Mouse (Mus musculus): Measurements from ENCODE around the gene Tstd2. TPM values are rescaled to one million over a fixed set of nuclear protein-coding genes. Genes with fewer than 3 reads are reported as not detected.

Gene Tstd2
- polyA plus RNA-seq, 1 experiment from 2014 or later = 45.1 TPM

DNA sequence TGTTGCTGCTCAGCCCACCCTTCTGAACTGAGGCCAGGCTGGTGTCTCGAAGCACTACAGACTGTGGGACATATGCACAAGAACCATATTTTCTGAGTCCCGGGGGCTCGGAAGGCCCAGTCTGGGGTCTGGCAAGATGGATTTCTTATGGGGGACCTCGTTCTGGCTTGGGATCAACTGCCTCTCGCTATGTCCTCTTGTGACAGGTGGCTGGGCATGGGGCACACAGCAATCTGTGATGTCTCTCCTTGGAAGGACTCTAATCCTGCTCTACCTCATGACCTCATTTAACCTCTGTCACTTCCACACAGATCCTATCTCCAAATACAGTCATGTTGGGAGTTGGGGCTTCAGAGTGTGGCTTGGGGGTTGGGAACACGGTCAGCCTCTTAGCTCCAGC, 65.9 kb downstream of the Tstd2 start:
- Histone ChIP-seq H3K4me3 (ENCODE audit: low read depth, low read length) (no peak overlapping the region), H3K9ac (ENCODE audit: low read length) (no peak overlapping the region), H3K27me3 (ENCODE audit: control insufficient read depth, insufficient read depth, low read length) (no peaks in the 10 kb centered on the region), H3K36me3 (ENCODE audit: control insufficient read depth, insufficient read depth, low read length) (no peaks in the 10 kb centered on the region), H3K27ac (replicated peaks; ENCODE audit: low read depth, low read length) (no peak overlapping the region), H3K4me2 (ENCODE audit: low read depth, severe bottlenecking) (no peak overlapping the region), H3K4me1 (ENCODE audit: control insufficient read depth, insufficient read depth, low read length) (no peaks in the 10 kb centered on the region), H3K9me3 (ENCODE audit: control insufficient read depth, low read length) (no peaks in the 10 kb centered on the region)
- DNase-seq (ENCODE audit: low spot score) (no peak), ATAC-seq (ENCODE audit: insufficient number of reproducible peaks, low FRiP score, low TSS enrichment, low read depth) (no peak)
- 92% methylated on average over 6 of the region's 6 CpGs for WGBS

DNA sequence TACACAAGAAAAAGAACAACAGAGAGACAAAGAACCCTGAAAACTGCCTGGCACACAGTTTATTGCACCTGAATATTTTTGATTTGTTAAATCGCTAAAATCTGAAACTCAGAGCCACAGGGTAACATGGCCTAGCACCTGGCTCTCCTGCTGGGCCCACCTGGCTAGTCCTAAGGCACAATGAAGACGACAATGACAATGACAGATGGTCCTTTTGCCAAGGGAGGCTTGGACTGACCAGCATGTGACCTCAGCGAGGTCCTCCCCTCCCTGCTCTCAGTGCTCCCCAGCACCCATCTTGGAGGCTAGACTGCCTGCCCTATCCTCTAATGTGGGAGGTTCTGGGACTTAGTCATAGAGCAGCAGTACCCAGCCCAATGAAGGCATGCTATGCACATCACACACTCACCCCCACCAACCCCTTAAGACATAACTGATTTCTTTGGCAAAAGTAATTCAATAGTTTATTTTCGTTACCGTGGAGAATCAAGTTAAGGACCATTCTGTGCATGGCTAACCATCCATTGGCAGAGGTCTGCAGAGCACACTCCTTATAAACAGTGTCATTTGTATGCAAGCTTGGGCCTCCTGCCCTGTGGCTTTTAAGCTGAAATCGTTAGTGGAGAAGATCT, 68.5 kb downstream of the Tstd2 start:
- H3K4me2 ChIP-seq (ENCODE audit: low read depth, severe bottlenecking) = no peak overlapping the region
- H3K4me3 ChIP-seq (ENCODE audit: low read depth, low read length) = no peak overlapping the region
- H3K9ac ChIP-seq (ENCODE audit: low read length) = no peak overlapping the region
- DNase-seq (ENCODE audit: low spot score) (no peak), ATAC-seq (ENCODE audit: insufficient number of reproducible peaks, low FRiP score, low TSS enrichment, low read depth) (no peak)
- WGBS = 74% methylated on average over 6 of the region's 6 CpGs
- no peaks in the 10 kb centered on the region for H3K9me3 ChIP-seq (ENCODE audit: control insufficient read depth, low read length)
- no peaks in the 10 kb centered on the region for H3K36me3 ChIP-seq (ENCODE audit: control insufficient read depth, insufficient read depth, low read length)
- no peaks in the 10 kb centered on the region for H3K4me1 ChIP-seq (ENCODE audit: control insufficient read depth, insufficient read depth, low read length)
- no peak overlapping the region for H3K27ac ChIP-seq (replicated peaks; ENCODE audit: low read depth, low read length)
- H3K27me3 ChIP-seq (ENCODE audit: control insufficient read depth, insufficient read depth, low read length) = no peaks in the 10 kb centered on the region

DNA sequence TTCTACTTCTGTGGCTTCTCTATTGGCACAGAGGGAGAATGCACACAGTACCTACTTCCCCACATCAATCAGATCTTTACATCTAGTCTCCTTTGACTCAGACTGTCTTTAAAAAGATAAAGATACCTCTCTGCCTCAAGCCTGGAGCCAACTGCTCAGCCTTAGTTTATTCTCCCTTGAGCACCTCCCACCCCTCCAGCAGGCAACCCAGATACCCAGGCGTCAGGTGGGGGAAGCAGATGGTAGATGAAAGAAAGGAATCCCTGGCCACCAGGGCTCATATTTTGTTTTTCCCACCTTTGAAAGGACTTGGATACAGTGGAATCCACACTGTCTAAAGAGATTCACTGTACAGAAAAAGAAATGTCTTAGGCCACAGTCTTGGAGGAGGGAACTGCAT, 69.9 kb downstream of the Tstd2 start:
- WGBS = 28% methylated on average over 1 of the region's 1 CpGs
- no peaks in the 10 kb centered on the region for H3K4me1 ChIP-seq (ENCODE audit: control insufficient read depth, insufficient read depth, low read length)
- H3K36me3 ChIP-seq (ENCODE audit: control insufficient read depth, insufficient read depth, low read length) = no peaks in the 10 kb centered on the region
- H3K9ac ChIP-seq (ENCODE audit: low read length) = no peak overlapping the region
- no peak for DNase-seq (ENCODE audit: low spot score)
- ATAC-seq (ENCODE audit: insufficient number of reproducible peaks, low FRiP score, low TSS enrichment, low read depth) = no peak
- no peak overlapping the region for H3K27ac ChIP-seq (replicated peaks; ENCODE audit: low read depth, low read length)
- no peaks in the 10 kb centered on the region for H3K9me3 ChIP-seq (ENCODE audit: control insufficient read depth, low read length)
- no peaks in the 10 kb centered on the region for H3K27me3 ChIP-seq (ENCODE audit: control insufficient read depth, insufficient read depth, low read length)
- no peak overlapping the region for H3K4me2 ChIP-seq (ENCODE audit: low read depth, severe bottlenecking)
- no peak overlapping the region for H3K4me3 ChIP-seq (ENCODE audit: low read depth, low read length)

DNA sequence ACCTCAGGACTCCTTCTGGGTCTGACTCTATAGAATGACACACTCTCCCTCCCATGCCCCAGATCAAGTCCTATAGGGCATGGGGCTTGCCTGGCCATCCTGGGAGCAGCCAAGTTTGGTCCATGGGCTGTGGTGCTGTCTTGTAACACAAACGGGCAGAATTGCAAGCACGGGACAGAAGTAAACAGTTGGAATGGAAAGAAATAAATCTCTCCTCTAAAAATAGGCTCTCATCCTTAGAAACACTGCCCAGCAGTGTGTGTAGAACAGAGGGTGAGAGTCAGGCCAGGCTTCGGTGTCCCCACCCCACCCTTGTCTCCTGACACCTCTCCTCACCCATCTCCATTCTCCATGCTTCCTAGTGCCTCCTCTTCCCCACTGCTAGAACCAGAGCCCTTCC, 70.4 kb downstream of the Tstd2 start:
- 87% methylated on average over 3 of the region's 3 CpGs for WGBS

DNA sequence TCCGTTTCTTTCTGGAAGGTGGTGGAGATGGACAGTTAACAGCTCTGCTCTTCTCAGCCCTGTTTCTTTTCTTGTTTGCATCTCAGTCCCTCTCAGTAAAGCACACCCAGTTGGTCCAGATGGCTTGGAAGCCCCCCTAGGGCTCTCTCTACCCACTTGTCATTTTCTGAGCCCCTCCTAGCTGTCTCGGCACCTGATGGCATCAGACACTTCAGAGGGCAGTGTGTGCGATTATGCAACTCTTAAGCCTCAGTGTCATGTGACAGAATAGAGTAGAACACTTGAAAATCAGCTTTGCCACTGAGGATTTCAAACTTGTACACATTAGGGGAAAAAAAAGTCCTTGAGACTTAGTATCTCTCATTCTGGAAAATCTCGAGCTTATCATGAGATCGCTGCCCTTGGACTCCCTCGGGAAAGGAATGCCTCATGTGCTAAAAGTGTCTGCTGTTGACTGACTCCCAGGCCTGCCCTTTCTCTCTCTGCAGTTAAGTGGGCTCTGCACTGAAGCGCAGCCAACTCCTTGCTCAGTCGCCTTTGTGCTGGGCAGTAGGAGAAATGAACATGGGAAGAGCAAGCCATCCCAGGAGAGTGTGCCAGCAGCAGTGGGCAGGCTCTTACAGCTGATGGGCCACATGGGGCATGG, 72.7 kb downstream of the Tstd2 start:
- Histone ChIP-seq H3K27me3 (ENCODE audit: control insufficient read depth, insufficient read depth, low read length) (no peaks in the 10 kb centered on the region), H3K9me3 (ENCODE audit: control insufficient read depth, low read length) (no peaks in the 10 kb centered on the region), H3K4me2 (ENCODE audit: low read depth, severe bottlenecking) (no peak overlapping the region), H3K27ac (replicated peaks; ENCODE audit: low read depth, low read length) (no peak overlapping the region), H3K4me1 (ENCODE audit: control insufficient read depth, insufficient read depth, low read length) (no peaks in the 10 kb centered on the region), H3K4me3 (ENCODE audit: low read depth, low read length) (no peak overlapping the region), H3K36me3 (ENCODE audit: control insufficient read depth, insufficient read depth, low read length) (no peaks in the 10 kb centered on the region), H3K9ac (ENCODE audit: low read length) (no peak overlapping the region)
- WGBS = 79% methylated on average over 8 of the region's 8 CpGs
- ATAC-seq (ENCODE audit: insufficient number of reproducible peaks, low FRiP score, low TSS enrichment, low read depth) = no peak
- no peak for DNase-seq (ENCODE audit: low spot score)

More for the DNA sequence above, 70.4 kb downstream of the Tstd2 start:
- Histone ChIP-seq H3K4me3 (ENCODE audit: low read depth, low read length) (no peak overlapping the region), H3K27me3 (ENCODE audit: control insufficient read depth, insufficient read depth, low read length) (no peaks in the 10 kb centered on the region), H3K4me1 (ENCODE audit: control insufficient read depth, insufficient read depth, low read length) (no peaks in the 10 kb centered on the region), H3K36me3 (ENCODE audit: control insufficient read depth, insufficient read depth, low read length) (no peaks in the 10 kb centered on the region), H3K4me2 (ENCODE audit: low read depth, severe bottlenecking) (no peak overlapping the region), H3K27ac (replicated peaks; ENCODE audit: low read depth, low read length) (no peak overlapping the region), H3K9me3 (ENCODE audit: control insufficient read depth, low read length) (no peaks in the 10 kb centered on the region), H3K9ac (ENCODE audit: low read length) (no peak overlapping the region)
- no peak for DNase-seq (ENCODE audit: low spot score)
- ATAC-seq (ENCODE audit: insufficient number of reproducible peaks, low FRiP score, low TSS enrichment, low read depth) = no peak

DNA sequence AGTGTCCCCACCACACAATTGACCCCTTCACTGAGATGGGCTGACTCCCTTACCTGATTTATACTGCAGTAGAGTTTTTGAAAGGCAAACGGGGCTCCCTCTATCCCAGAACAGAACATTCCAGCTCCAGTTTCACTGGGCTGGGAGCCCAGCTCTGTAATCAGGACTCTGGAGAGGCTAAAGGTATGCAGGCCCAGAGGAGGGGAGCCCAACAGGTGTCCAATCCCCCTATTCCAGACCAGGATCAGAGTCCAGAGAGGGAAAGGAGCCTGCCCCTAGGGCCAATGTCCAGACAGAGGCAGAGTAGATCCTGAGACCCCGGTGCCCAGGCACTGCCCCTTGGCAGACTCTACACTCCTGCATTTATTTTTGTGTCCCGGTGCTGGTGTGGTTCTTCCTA, 73.5 kb downstream of the Tstd2 start:
- ATAC-seq (ENCODE audit: insufficient number of reproducible peaks, low FRiP score, low TSS enrichment, low read depth) (no peak), DNase-seq (ENCODE audit: low spot score) (no peak)
- 76% methylated on average over 3 of the region's 3 CpGs for WGBS
- no peak overlapping the region for H3K4me2 ChIP-seq (ENCODE audit: low read depth, severe bottlenecking)
- no peaks in the 10 kb centered on the region for H3K27me3 ChIP-seq (ENCODE audit: control insufficient read depth, insufficient read depth, low read length)
- H3K36me3 ChIP-seq (ENCODE audit: control insufficient read depth, insufficient read depth, low read length) = no peaks in the 10 kb centered on the region
- no peaks in the 10 kb centered on the region for H3K9me3 ChIP-seq (ENCODE audit: control insufficient read depth, low read length)
- no peak overlapping the region for H3K4me3 ChIP-seq (ENCODE audit: low read depth, low read length)
- H3K9ac ChIP-seq (ENCODE audit: low read length) = no peak overlapping the region
- H3K4me1 ChIP-seq (ENCODE audit: control insufficient read depth, insufficient read depth, low read length) = no peaks in the 10 kb centered on the region
- no peak overlapping the region for H3K27ac ChIP-seq (replicated peaks; ENCODE audit: low read depth, low read length)

Other genes with a start within 250 kb of the Tstd2 start
- gene Ccdc180, start 248.4 kb downstream of the Tstd2 start, polyA plus RNA-seq (2014; fragmentation: Nextera tagmentation; extraction: Ambion mirVana) = 0.06 TPM in 1 of 2 replicates, not detected in the other
- gene Tdrd7, start 173.4 kb downstream of the Tstd2 start, polyA plus RNA-seq (2014; fragmentation: Nextera tagmentation; extraction: Ambion mirVana) = 5.5 and 7.4 TPM in 2 replicates
- gene Tmod1, start 99.8 kb downstream of the Tstd2 start, polyA plus RNA-seq (2014; fragmentation: Nextera tagmentation; extraction: Ambion mirVana) = 2.1 and 3.5 TPM in 2 replicates
- gene Ncbp1, start 81 bp downstream of the Tstd2 start, polyA plus RNA-seq (2014; fragmentation: Nextera tagmentation; extraction: Ambion mirVana) = 129 and 135 TPM in 2 replicates
- gene Xpa, start 57.6 kb upstream of the Tstd2 start, polyA plus RNA-seq (2014; fragmentation: Nextera tagmentation; extraction: Ambion mirVana) = 26.1 and 27.3 TPM in 2 replicates
- gene Foxe1, start 204.9 kb upstream of the Tstd2 start, polyA plus RNA-seq (2014; fragmentation: Nextera tagmentation; extraction: Ambion mirVana) = not detected in 2 replicates

Data from limb, embryonic 11.5 days (tissue).